Mouse (Mus musculus): Measurements from ENCODE around the gene Fhit.
"Not testable (repeated sequence)": the region's sequence is repeated elsewhere in the genome, so short reads cannot be mapped to it uniquely, and the experiment has no call there.

Gene Fhit

DNA sequence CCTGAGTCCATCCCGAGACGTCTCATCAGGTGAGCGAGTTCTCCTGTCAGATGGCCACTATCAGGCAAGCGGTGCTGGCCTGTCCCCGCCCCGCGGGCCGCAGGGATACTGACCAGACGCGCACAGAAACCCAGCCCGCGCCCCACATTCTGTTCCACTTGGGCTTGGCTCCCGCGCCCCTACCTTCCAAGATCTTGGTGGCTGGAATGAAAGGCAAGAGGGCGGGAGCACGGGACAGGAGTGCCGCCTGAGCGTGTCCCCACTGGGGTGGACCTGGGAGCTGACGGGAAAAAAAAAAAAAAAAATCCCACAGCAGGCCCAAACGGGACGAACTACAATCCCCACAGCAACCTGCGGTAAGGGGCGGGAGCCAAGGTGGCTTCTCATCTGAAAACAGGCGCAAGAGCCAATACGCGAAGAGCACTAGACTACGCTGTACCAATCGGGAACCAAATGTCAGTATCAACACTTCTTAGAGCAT, at the start of gene Fhit:
TSS of gene Fhit (minus strand) at position 285 of the 481 bp plus-strand sequence.
- in situ Hi-C loops (cut with MboI, MseI), result no loop called here

DNA sequence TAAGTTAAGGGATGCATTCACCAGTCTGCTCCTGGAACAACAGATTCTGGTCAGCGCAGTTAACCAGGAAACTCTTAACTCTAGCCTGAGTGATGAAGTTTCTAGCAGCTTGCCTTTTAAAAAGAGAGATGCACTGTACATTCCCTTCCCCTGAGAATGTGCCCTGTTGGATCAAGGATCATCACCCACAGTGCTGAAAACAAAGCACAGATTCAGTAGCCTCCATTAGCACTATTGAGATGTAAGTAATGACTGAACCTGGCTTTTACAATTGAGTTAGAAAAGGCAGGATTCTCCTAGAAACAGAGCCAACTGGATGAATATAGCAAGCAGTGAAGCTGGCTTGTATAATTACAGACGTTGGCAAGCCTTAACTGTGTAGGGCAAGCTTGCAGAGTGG, 45.0 kb upstream of the Fhit start:
- in situ Hi-C loops (cut with MboI, MseI), result loop anchor here (10.0 kb wide), 1 partner anchor 302 kb away; no protein-coding TSS in a partner anchor

DNA sequence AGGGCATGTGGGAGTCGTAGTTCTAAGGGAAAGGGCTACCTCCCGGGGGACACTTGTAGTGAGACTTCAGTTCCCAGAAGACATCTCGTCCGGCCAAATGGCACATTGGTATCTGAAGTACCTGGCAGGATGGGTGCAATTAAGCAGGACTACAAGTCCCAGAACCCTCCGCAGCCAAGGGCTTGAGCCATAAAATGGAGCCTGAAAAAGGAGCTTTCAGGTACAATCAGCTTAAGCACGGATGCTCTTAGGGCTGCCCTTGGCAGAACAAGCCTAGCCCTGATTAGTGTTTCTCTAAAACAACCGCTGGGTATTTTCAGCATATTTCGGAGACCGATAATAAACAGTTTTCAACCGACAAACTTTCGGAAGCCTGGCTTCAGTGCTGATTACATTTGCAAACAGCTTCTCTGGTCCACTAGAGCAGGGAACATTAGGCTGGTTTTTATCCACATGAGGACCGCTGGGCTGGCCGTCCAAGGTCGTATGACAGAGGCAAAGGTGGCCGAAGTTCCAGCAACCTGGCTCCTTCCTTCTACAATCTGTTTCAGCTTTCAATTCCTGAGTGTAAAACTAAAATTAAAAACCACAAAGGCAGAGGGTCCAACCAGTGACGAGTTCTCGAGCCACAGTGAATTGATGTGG, 907 bp downstream of the Fhit start:
- in situ Hi-C loops (cut with MboI, MseI), result no loop called here

DNA sequence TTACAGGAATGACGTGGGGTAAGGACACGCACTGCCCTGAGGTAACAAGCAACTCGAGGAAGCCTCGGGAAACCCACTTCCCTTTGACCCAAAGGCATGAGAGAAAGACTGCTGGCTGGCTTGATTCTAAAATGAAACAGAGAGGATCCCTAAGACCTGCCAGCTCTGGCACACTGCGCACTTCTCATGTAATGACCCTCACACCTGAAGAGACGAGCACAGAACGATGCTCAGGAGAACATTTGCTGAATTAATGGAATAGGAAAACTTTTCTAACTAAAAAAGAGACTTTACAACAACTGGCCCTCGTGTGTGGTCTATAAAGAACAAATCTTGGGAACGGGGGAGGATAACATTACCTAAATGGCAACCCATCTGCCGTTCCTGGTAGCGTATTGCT, 2.2 kb downstream of the Fhit start:
- in situ Hi-C loops (cut with MboI, MseI), result no loop called here

DNA sequence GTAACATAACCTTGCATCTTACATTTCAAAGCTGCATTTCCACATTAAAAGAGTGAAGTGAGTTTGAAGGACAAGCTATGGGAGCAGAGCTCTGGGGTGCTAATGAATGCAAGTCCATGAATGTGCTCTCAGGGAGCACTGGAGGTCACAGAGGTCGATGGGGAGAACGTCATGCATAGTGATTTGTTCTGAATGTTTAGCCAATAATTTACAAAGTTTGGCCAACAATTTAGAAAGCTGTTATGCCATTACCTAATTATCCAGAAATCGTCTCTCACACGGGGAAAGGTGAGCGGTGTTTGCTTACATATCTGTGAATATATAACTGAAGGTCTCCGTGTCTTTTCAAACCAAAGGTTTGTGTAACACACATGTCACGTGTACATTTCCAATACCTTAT, 2.8 kb downstream of the Fhit start:
- in situ Hi-C loops (cut with MboI, MseI), result no loop called here

DNA sequence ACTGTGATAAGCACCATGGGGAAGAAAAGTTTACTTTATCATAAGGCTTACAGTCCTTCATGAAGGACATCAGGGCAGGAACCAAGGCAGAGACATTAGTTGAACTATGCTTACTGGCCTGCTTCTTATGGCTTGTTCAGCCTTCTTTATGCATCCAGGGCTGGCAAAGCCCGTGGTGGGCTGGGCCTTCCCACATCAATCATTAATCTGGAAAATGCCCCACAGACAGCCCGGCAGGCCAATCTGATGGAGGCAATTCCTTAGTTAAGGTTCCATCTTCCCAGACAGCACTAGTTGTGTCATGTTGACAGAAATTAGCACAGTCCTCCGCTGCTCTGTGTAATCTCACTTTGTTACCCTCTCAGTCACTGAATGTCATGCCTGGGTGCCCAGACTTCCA, 4.1 kb downstream of the Fhit start:
- in situ Hi-C loops (cut with MboI, MseI), result no loop called here

DNA sequence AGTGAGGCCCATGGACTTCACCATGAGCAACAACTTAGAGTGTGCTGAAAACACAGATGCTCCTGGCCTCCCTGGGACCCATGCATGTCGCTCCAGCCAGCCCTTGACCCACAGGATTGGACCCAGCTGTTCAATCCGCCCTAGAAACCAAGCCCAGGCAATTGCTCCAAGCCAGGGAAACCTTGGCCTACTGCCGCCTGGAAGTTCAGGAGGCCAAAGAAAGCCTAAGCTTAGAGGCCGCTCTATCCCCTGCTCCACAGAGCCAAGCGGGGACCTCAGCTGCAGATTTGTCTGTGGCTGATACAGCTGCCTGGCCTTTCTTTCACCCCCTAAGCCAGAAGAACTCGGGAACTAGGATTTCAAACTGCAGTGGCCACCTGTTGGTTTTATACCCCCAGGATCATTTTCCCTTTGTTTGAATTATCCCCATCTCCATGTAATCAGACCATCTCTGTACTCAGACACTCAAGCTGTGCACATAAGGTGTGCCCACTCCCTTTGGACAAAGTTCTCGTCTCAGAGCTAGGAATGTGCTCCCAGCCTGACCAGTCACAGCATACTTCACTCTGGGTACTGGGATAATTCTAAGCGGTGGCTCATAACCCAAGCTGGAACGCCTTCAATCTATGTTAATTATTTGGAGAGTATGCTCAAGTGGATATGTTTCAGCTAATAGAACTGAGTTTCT, 10.1 kb downstream of the Fhit start:
- in situ Hi-C loops (cut with MboI, MseI), result no loop called here

DNA sequence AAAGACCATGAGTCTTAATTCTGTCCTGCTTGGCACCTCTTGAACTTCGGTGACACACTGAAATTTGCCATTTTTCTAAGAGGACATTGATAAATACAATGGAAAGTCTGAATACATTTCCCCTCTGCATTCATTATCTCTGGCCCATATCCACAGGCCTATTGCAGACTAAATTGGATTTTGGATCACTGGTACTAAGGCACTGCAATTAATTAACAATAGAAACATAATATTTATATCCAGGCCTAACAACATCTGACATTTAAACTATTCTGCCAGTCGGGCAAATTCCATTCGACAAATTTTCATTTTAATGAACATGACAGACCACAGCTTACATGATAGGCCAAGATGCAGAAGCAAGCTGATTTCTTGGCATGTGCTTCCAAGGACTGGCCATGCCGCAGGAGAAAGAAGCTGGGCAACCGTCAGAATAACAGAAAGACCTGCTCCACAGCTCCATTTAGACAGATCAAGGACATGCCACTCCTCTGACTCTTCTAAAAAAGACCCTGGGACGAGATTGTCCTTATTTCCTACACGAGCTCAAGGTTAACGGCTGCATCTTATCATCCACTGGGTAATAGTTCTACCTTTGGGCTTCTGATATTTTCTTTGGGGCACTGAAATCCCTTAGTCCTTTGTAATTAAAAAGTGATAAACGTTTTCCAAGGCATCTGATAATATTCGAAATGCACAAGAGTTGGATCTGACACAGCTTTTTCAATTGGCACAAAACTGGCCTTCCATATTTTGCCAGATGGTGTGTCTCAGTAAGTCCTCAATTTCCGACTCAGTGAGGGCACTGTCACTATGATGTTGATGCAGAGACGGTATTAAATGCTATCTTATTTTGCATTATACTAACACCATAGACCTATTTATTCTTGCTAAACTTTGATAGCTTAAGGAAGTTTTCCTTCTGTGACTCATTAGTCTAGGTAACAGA, 27.8 kb downstream of the Fhit start:
- in situ Hi-C loops (cut with MboI, MseI), result no loop called here

DNA sequence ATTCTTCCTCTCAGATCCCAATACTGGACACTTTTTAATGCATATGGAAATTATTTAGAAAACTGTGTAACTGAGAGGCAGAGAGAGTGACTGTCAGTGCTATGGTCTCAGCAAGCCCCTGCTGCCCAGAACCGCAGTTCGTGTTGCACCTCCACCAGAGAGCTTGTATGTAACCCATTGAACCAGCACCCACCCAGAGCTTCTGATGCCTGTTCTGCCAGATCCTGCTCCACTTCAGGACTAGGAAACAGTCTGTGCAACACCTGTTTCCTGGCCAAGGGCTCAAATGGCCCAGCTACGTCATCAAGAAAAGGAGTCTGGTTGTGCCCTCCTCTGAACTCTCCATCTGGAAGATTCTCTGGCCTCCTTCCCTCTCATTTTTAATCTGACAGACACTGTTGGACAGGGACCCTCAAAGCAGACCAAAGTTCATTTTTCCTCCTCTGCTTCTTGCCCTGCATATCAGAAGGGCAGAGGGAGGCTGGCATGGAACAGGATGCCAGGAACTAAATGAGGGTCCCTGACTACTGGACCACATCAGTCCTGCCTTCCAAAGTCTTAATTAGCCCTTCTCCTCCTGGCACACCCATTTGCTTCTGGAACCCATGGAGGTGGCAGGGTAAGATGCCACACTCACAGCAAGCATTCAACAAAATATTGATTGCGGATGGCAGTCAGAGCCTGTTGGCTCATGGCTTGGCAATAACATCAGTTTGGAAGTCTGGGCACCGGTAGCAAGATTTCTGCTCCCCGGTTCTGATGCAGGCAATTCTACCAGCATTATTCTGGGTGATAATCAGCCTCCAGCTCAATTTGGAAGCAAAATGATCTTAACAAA, 29.0 kb downstream of the Fhit start:
- in situ Hi-C loops (cut with MboI, MseI), result no loop called here

DNA sequence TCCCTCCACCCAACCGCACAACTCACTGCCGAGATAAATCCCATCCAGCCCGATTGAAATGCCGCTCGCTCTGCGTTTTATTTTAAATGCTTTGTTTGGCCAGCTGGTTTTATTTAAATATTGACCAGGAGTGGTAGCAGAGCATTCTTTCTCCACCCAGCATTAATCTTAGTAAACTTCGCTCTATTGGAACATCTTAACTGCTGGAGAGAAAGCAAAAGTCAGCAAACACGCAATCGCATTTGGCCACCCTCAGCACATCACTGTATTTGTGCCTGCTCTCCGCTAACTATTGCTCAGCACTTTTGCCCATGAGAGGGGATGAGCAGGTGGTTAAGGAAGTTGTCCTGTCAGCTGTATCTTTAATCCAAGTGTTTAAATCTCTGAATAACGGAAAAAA, 36.7 kb downstream of the Fhit start:
- in situ Hi-C loops (cut with MboI, MseI), result no loop called here

DNA sequence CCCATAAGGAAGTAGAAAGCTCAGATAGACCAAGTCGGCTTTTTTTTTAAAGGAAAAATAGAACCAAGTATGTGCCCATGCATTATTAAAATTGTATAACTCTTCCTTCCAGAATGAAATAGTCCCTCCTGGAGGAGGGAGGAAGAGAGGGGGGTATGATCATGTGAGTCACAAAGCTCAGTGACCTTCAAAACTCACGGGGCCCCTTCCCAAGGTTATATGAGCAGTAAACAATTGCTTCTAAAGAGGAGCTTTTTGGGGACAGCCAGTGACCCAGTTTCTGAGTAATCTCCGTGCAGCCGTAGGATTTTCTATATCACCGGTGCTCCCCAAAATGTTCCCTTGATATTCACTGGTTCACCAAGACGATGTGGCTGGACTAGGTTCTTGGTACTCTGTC, 42.8 kb downstream of the Fhit start:
- in situ Hi-C loops (cut with MboI, MseI), result no loop called here

DNA sequence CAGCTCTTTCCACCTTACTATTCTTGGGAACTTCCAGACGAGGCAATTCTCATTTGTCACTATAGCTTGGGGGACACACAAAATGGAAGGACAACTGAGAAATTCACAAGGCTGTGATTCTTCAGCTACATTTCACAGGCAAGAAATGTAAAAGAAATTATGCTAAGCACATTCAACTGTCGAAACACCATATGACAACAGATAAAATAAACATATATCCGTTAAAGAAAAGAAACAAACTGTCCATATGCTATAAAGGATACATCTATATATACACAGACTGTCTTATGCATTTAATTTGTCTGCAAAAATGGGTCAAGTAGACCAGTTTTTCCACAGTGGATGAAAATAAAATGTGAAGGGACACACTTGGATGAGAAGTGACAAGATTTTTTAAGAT, 76.2 kb downstream of the Fhit start:
- in situ Hi-C loops (cut with MboI, MseI), result loop anchor here (25.0 kb wide), 1 partner anchor 752 kb away; no protein-coding TSS in a partner anchor

DNA sequence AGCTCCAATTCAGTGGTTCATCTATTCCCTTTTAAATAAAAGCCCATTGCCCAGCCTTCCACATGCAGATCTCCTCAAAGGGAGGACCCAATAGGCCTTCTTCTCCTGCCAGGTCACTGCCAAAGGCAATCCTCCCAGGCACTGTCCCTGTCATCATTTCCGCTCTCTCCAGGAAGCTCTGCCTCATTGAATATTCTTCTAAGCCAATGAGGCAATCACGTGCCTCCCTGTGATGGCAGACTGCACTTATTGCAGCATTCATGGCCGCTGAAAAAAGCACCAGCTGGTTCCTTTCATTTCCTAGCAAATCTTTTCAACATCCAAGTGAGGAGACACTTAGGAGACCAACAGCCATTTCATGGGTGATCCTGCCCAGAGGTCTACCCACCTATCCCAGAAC, 77.9 kb downstream of the Fhit start:
- in situ Hi-C loops (cut with MboI, MseI), result loop anchor here (25.0 kb wide), 1 partner anchor 753 kb away; no protein-coding TSS in a partner anchor

DNA sequence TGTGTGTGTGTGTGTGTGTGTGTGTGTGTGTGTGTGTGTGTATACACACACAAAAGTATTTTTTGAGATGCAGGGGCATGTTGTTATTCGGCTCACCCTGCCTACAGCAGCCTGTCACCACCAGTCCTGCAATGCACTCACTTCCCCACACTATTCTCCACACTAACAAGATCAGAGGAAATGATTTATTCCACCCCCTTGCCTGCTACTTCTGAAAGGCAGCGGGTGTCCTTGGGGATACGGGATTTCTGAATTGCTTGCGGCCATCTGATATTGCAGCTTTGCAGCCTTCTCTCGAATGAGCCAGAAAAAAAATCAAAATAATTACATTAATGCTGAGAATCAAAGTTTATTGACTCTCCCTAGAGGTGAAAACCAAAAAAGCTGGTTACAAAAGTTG, 78.4 kb downstream of the Fhit start:
- in situ Hi-C loops (cut with MboI, MseI), result loop anchor here (25.0 kb wide), 1 partner anchor 754 kb away; no protein-coding TSS in a partner anchor

DNA sequence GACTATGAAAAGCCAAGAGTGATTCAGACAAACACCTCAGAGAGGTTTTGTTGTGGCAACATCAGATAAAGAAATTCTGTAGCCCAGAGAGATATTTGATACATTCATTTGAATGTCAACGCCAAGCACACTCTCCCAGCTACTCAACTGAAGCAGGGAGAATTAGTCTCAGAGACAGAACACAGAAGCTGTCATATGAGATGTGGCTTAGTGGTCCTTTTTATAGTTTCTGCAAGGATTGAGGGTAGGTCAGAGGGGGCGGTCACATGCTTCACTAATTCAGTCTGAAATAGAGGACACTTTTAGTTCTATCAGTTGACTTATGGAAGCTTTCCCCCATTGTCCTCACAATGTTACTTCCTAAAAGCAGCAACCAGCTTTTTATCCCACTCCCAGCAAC, 98.2 kb downstream of the Fhit start:
- in situ Hi-C loops (cut with MboI, MseI), result no loop called here

DNA sequence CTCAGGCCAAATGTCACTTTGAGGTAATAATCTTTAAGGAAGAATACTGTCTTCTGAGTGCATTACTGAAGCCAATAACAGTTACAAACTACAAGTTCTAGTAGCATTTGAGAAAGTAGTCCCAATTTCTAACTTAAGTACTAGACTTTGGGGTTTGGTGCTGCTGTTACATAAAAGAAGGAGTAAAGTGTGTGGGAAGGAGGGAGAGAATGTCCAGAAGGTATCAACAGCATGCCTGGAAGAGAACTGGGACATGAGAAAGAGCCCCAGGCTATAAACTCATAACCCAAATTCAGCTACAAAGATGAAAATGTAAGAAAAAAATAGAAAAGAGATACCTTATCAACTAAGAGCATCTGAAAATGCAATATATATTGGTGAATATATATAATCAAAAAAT, 101.6 kb downstream of the Fhit start:
- in situ Hi-C loops (cut with MboI, MseI), result no loop called here

DNA sequence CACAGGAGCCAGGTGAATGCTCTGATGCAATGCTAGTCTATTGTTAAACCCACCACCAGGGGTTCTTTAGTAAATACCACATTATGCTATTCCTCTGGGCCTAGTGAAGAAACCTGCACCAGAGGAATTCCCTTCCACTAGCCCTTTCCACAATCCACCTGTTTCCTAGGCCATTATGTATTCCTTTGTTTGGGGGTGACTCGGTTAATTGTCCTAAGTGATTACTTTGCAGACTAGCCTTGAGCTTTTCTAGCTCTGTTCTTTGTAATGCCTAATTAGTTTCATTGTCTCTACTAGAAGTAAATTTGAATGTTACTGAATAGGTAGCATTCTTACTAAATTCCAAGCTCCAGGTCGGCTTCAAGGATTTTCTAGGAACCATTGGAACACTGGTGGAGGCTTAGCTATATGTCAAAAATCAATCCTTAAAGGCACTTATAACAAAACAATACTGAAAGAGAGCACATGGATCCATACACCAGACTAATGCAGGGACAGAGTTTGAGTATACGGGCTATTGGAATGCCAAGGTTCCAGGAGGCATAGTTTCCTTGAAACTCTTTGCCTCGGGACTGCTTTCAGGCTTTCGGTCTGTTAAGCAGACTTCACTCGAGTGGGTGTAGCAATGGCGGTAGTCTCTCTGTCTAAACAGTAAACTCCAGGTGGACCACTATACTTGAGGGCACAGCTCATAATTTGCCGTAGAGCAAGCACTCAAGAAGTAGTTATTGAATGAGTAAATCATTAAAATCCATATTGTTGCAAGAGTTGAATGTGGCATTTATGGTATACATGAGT, 122.1 kb downstream of the Fhit start:
- in situ Hi-C loops (cut with MboI, MseI), result not testable (repeated sequence)

DNA sequence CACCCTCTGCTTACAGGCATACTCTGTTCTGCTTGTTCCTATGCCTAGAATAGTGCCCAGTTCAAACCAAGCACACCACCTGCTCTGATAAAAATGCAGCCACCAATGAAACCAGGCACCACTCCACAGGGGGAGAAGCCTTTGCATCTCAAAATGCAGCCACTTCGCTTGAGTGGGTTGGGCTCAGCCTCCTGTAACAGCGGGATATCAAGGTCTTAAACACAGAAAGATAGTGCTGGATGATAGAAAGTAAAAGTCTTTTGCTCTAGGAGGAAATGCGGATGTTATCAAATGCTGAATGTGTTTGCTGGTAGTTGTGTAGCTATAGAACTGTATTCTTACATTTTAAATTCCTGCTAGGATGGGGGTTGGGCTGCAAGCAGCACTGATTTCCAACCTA, 140.4 kb downstream of the Fhit start:
- in situ Hi-C loops (cut with MboI, MseI), result no loop called here

DNA sequence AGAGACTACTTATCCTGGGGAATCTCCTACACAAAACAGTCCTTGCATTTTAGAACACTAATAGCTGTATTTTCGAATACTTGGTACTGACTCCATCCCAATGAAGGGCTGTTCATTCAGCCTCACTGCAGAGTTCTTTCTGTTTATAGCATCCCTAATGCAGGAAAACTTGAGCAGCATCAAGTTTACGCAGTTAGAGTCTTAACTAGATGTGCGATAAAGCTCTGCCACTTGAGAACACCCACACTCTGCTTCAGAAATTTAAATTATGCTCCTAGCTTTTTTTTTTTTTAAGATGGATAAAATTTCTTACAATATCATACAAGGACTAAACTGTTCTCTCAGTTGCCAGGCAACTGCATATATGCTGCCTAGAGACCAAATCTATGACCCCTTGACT, 183.2 kb downstream of the Fhit start:
- in situ Hi-C loops (cut with MboI, MseI), result no loop called here

DNA sequence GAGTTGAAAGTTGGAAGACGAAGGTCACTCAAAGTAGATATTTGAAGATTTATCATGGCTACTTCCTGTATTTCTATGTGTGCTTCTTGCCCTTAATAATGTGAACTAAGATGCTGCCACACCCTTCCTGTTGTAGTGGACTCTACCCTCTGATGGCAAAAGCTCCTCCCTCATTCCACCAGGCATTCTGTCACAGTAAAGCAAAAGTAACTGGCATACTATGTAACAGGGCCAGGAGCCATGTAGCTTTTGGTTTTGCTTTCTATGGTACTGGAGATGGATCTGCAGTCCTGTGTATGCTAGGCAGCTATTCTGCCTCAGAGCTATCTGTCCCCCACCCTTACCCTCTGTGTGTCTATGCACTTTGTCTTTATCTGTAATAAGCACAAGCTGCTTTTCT, 220.2 kb downstream of the Fhit start:
- in situ Hi-C loops (cut with MboI, MseI), result no loop called here

Data from T-helper 1 cell (primary cell).